Mouse (Mus musculus): Measurements from ENCODE around the gene Plk3. TPM values are rescaled to one million over a fixed set of nuclear protein-coding genes. Genes with fewer than 3 reads are reported as not detected.

Gene Plk3
- total RNA-seq, 2 experiments from 2014 or later, result 14.1 to 42.2 TPM

- DNase-seq (ENCODE audit: low spot score in 2 of 2), result peak; percentile 83 to 87
Observed at GRCm38 (mm10) chr4:117120445-117121414, 13.0 kb downstream of the Plk3 start.

GRCm38 (mm10) chr4:117120052-117120444 is 13.7 kb downstream of the Plk3 start:
- DNase-seq (ENCODE audit: low spot score in 2 of 2), result no peak

- DNase-seq (ENCODE audit: low spot score in 2 of 2), result no peak
Observed at GRCm38 (mm10) chr4:117119636-117120035, 14.1 kb downstream of the Plk3 start.

GRCm38 (mm10) chr4:117117931-117118330 is 15.8 kb downstream of the Plk3 start:
- no peak for DNase-seq (ENCODE audit: low spot score in 2 of 2)

GRCm38 (mm10) chr4:117115592-117115991 is 18.2 kb downstream of the Plk3 start:
- DNase-seq (ENCODE audit: low spot score in 2 of 2), result no peak

GRCm38 (mm10) chr4:117113237-117113636 is 20.5 kb downstream of the Plk3 start:
- DNase-seq (ENCODE audit: low spot score in 2 of 2), result no peak

- no peak for DNase-seq (ENCODE audit: low spot score in 2 of 2)
Observed at GRCm38 (mm10) chr4:117110985-117111384, 22.8 kb downstream of the Plk3 start.

- DNase-seq (ENCODE audit: low spot score in 2 of 2), result no peak
Observed at GRCm38 (mm10) chr4:117110249-117110648, 23.5 kb downstream of the Plk3 start.

- DNase-seq (ENCODE audit: low spot score in 2 of 2), result no peak
Observed at GRCm38 (mm10) chr4:117109330-117109729, 24.4 kb downstream of the Plk3 start.

- no peak for DNase-seq (ENCODE audit: low spot score in 2 of 2)
Observed at GRCm38 (mm10) chr4:117108524-117108849, 25.3 kb downstream of the Plk3 start.

GRCm38 (mm10) chr4:117107813-117108523 is 25.8 kb downstream of the Plk3 start:
- DNase-seq (ENCODE audit: low spot score in 2 of 2), result no peak

GRCm38 (mm10) chr4:117105127-117105526 is 28.6 kb downstream of the Plk3 start:
- DNase-seq (ENCODE audit: low spot score in 2 of 2), result no peak

GRCm38 (mm10) chr4:117104672-117105071 is 29.1 kb downstream of the Plk3 start:
- no peak for DNase-seq (ENCODE audit: low spot score in 2 of 2)

GRCm38 (mm10) chr4:117101218-117101617 is 32.5 kb downstream of the Plk3 start:
- no peak for DNase-seq (ENCODE audit: low spot score in 2 of 2)

GRCm38 (mm10) chr4:117100036-117100435 is 33.7 kb downstream of the Plk3 start:
- DNase-seq (ENCODE audit: low spot score in 2 of 2), result no peak

- DNase-seq (ENCODE audit: low spot score in 2 of 2), result no peak
Observed at GRCm38 (mm10) chr4:117098764-117099036, 35.1 kb downstream of the Plk3 start.

- no peak for DNase-seq (ENCODE audit: low spot score in 2 of 2)
Observed at GRCm38 (mm10) chr4:117097969-117098763, 35.6 kb downstream of the Plk3 start.

GRCm38 (mm10) chr4:117096666-117097065 is 37.1 kb downstream of the Plk3 start:
- peak in 1 of 2 experiments; percentile 15 for DNase-seq (ENCODE audit: low spot score in 2 of 2)

GRCm38 (mm10) chr4:117095551-117096452 is 38.0 kb downstream of the Plk3 start, which contains the start of gene Ptch2:
TSS of gene Ptch2 (plus strand) at chr4:117096075.
- DNase-seq (ENCODE audit: low spot score in 2 of 2), result peak; percentile 55 to 57

GRCm38 (mm10) chr4:117094626-117095361 is 39.0 kb downstream of the Plk3 start:
- no peak for DNase-seq (ENCODE audit: low spot score in 2 of 2)
